Mouse (Mus musculus) heart, postnatal 0 days (tissue): ENCODE data around the gene Clhc1.

ENCODE experiments used
- CTCF ChIP-seq: IDR thresholded peaks from 2 replicates; pipeline ENCODE4 v1.5.1; 2016; ENCODE audit warnings: antibody characterized with exemption, control low read depth, low read depth
- EP300 ChIP-seq: IDR thresholded peaks from 2 replicates; pipeline ENCODE4 v1.6.1; 2016; ENCODE audit warnings: antibody characterized with exemption, low read depth

DNA sequence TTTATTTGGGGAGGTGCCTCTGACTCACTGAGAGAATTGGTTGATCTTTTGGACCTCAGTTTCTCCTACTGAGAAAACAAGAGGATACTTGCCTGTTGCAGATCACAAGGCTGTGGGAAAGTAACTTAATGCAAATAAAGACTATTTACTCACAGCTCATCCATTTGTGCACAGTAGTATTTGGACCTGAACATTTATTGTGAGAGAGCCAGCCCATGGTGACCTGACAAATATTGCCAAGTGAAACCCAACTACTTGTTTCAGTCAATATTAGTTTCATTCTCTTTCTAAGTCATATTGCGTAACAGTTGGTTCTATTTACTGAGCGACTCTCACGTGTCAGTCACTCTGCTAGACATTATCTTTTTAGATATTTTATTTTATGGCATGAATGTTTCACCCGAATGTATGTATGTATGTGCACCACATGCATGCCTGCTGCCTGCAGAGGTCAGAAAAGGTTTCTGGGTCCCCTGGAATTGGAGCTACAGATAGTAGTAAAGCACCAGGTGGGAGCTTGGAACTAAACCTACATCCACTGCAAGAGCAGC lies 65.5 kb downstream of the Clhc1 start:
- no peak for TF ChIP-seq EP300
- TF ChIP-seq CTCF: no peak
